Mouse (Mus musculus): ENCODE data around the gene Cyb561d1. TPM values are rescaled to one million over a fixed set of nuclear protein-coding genes. Genes with fewer than 3 reads are reported as not detected.

Gene Cyb561d1
- polyA plus RNA-seq, 1 experiment from 2014 or later = 3.5 TPM

- no peak overlapping the region for H3K27ac ChIP-seq
- peaks cover 12% of the 10 kb centered on the region for H3K4me1 ChIP-seq (replicated peaks)
- no peak overlapping the region for H3K4me2 ChIP-seq
- H3K9ac ChIP-seq = no peak overlapping the region
- H3K27me3 ChIP-seq = no peaks in the 10 kb centered on the region
- H3K36me3 ChIP-seq = no peaks in the 10 kb centered on the region
- WGBS = 94% methylated on average over 3 of the region's 3 CpGs
- H3K4me3 ChIP-seq = no peak overlapping the region
- ATAC-seq (ENCODE audit: low FRiP score) = no peak
- H3K9me3 ChIP-seq = no peaks in the 10 kb centered on the region
Observed at GRCm38 (mm10) chr3:108152290-108152689, 48.7 kb downstream of the Cyb561d1 start.

GRCm38 (mm10) chr3:108147386-108148235 is 53.4 kb downstream of the Cyb561d1 start:
- Histone ChIP-seq H3K9me3 (no peaks in the 10 kb centered on the region), H3K9ac (no peak overlapping the region), H3K4me1 (replicated peaks) (peaks cover 35% of the 10 kb centered on the region), H3K4me3 (no peak overlapping the region), H3K36me3 (no peaks in the 10 kb centered on the region), H3K27me3 (no peaks in the 10 kb centered on the region), H3K27ac (no peak overlapping the region), H3K4me2 (no peak overlapping the region)
- 0 out of 2 replicates have a peak, but pooled peaks have one; percentile 41 for ATAC-seq (ENCODE audit: low FRiP score)
- 70% methylated on average over 11 of the region's 11 CpGs for WGBS

GRCm38 (mm10) chr3:108146671-108147070 is 54.3 kb downstream of the Cyb561d1 start:
- WGBS = 63% methylated on average over 5 of the region's 5 CpGs

More at GRCm38 (mm10) chr3:108146671-108147070, 54.3 kb downstream of the Cyb561d1 start:
- no peak for ATAC-seq (ENCODE audit: low FRiP score)
- H3K4me2 ChIP-seq = peak overlapping the region; percentile 86
- H3K4me3 ChIP-seq = peak overlapping the region; percentile 98
- no peaks in the 10 kb centered on the region for H3K36me3 ChIP-seq
- H3K9me3 ChIP-seq = no peaks in the 10 kb centered on the region
- H3K9ac ChIP-seq = peak overlapping the region; percentile 98
- H3K27ac ChIP-seq = peak overlapping the region; percentile 97; the same call in 1 of the 2 replicates
- H3K4me1 ChIP-seq (replicated peaks) = peaks cover 38% of the 10 kb centered on the region
- no peaks in the 10 kb centered on the region for H3K27me3 ChIP-seq

Other genes with a start within 250 kb of the Cyb561d1 start
- gene Gstm3, start 231.9 kb downstream of the Cyb561d1 start, polyA plus RNA-seq (2015; fragmentation: Nextera tagmentation; extraction: Ambion mirVana) = 0.17 TPM in 1 of 2 replicates, not detected in the other
- 10.0 and 10.9 TPM in 2 replicates for gene Gstm2, start 214.8 kb downstream of the Cyb561d1 start, polyA plus RNA-seq (2015; fragmentation: Nextera tagmentation; extraction: Ambion mirVana)
- 53.7 and 54.2 TPM in 2 replicates for gene Gstm1, start 183.2 kb downstream of the Cyb561d1 start, polyA plus RNA-seq (2015; fragmentation: Nextera tagmentation; extraction: Ambion mirVana)
- 15.2 and 15.4 TPM in 2 replicates for gene Gstm4, start 156.3 kb downstream of the Cyb561d1 start, polyA plus RNA-seq (2015; fragmentation: Nextera tagmentation; extraction: Ambion mirVana)
- 50.9 and 52.4 TPM in 2 replicates for gene Ampd2, start 114.6 kb downstream of the Cyb561d1 start, polyA plus RNA-seq (2015; fragmentation: Nextera tagmentation; extraction: Ambion mirVana)
- 0.10 and 0.43 TPM in 2 replicates for gene Gnat2, start 108.4 kb downstream of the Cyb561d1 start, polyA plus RNA-seq (2015; fragmentation: Nextera tagmentation; extraction: Ambion mirVana)
- gene Gnai3, start 55.1 kb downstream of the Cyb561d1 start, polyA plus RNA-seq (2015; fragmentation: Nextera tagmentation; extraction: Ambion mirVana) = 146 and 148 TPM in 2 replicates
- gene Gpr61, start 46.3 kb downstream of the Cyb561d1 start, polyA plus RNA-seq (2015; fragmentation: Nextera tagmentation; extraction: Ambion mirVana) = 3.0 and 3.5 TPM in 2 replicates
- 12.0 and 13.8 TPM in 2 replicates for gene Amigo1, start 14.9 kb downstream of the Cyb561d1 start, polyA plus RNA-seq (2015; fragmentation: Nextera tagmentation; extraction: Ambion mirVana)
- gene Atxn7l2, start 9.7 kb upstream of the Cyb561d1 start, polyA plus RNA-seq (2015; fragmentation: Nextera tagmentation; extraction: Ambion mirVana) = 26.2 and 27.1 TPM in 2 replicates
- 0.34 and 0.43 TPM in 2 replicates for gene Sypl2, start 25.4 kb upstream of the Cyb561d1 start, polyA plus RNA-seq (2015; fragmentation: Nextera tagmentation; extraction: Ambion mirVana)
- 233 and 239 TPM in 2 replicates for gene Psma5, start 55.7 kb upstream of the Cyb561d1 start, polyA plus RNA-seq (2015; fragmentation: Nextera tagmentation; extraction: Ambion mirVana)
- 14.7 and 15.9 TPM in 2 replicates for gene Sort1, start 82.9 kb upstream of the Cyb561d1 start, polyA plus RNA-seq (2015; fragmentation: Nextera tagmentation; extraction: Ambion mirVana)
- 0.13 and 0.21 TPM in 2 replicates for gene Mybphl, start 163.7 kb upstream of the Cyb561d1 start, polyA plus RNA-seq (2015; fragmentation: Nextera tagmentation; extraction: Ambion mirVana)
- gene Psrc1, start 182.6 kb upstream of the Cyb561d1 start, polyA plus RNA-seq (2015; fragmentation: Nextera tagmentation; extraction: Ambion mirVana) = 13.8 and 13.9 TPM in 2 replicates
- 50.5 and 58.0 TPM in 2 replicates for gene Celsr2, start 214.3 kb upstream of the Cyb561d1 start, polyA plus RNA-seq (2015; fragmentation: Nextera tagmentation; extraction: Ambion mirVana)
- gene Sars, start 244.0 kb upstream of the Cyb561d1 start, polyA plus RNA-seq (2015; fragmentation: Nextera tagmentation; extraction: Ambion mirVana) = 220 and 230 TPM in 2 replicates

Data from hindbrain, embryonic 13.5 days (tissue).